Mouse (Mus musculus) thymus, adult 18-20 months (tissue): ENCODE measurements around the gene Pi4kb.
A peak's percentile ranks its signal among the peaks of the same experiment; 100 is the strongest.

ENCODE experiments used
- DNase-seq, 2 experiments: peaks; one replicate each; pipeline ENCODE4 v3.0.0; 2022; ENCODE audit warnings: mixed read lengths in 2 of 2

Gene Pi4kb

DNA sequence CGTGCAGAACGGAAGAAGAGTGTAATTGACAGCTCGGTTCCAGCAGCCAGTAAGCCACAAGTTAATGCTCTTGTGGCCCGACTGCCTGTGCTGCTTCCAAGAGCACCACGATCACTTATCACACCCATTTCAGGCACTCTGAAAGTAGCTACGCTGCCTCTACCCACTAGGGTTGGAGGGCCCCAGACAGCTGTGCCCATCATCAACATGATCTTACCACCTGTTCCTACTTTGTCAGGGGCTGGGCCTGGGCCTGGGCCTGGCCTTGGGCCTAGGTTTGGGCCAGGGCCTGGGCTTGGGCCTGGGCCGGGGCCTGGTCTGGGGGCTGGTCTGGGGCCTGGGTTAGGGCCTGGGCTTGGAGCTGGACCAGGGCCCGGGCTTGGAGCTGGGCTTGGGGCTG, 16.2 kb upstream of the Pi4kb start:
- no peak for DNase-seq

DNA sequence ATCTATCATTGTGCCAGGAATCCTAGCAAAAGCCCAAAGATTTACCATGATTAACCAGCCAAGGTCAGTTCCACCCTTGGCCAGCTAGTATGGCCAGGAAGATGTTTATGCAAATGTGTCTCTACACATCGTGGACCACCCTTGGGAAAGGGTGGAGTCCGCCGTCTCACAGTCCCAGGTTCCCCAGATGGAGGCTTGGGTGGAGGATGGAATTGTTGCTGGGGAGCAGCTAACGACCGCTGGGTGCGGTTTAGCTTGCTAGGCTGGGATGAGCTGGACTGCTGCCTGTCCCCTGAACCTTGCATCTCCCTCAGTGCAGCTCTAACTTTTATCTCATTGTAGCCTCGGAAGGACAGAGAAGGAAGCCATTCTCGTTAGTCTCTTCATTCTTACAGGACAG, 14.7 kb upstream of the Pi4kb start:
- DNase-seq = no peak

DNA sequence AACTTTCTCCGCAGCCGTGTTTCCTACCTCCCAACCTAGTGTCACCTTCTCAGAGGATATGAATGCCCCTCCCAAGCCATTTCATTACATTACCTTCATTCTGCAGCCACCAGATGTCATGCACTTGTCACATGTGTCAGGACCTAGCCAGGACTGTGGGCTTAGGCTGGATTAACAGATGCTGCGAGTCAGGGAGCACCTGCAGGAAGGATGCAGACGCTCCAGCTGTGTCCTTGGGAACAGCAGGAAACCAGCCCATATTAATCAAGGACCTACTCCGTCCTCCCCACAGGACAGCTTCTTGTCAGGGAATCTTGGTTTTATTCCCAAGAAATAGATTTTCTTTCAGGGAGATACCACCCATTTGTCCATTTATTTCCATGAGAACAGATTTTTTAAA, 14.2 kb upstream of the Pi4kb start:
- DNase-seq = no peak

DNA sequence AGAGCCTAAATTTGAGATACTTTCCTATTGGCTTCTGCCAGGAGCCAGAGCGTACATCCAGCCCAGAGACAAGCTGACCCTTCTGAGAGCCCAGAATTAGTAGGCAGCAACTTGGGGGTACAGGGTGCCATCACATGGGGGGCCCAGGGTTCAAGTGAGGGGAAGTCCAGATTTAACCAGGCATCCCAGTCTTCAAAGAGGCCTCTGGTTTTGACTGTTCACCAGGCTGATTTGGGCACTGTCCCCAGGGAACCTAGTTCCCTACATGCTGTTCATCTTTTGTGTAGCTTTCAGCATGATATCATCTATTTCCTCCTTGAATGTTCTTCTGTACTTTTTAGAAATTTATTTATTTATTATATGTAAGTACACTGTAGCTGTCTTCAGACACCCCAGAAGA, 9.5 kb upstream of the Pi4kb start:
- no peak for DNase-seq

DNA sequence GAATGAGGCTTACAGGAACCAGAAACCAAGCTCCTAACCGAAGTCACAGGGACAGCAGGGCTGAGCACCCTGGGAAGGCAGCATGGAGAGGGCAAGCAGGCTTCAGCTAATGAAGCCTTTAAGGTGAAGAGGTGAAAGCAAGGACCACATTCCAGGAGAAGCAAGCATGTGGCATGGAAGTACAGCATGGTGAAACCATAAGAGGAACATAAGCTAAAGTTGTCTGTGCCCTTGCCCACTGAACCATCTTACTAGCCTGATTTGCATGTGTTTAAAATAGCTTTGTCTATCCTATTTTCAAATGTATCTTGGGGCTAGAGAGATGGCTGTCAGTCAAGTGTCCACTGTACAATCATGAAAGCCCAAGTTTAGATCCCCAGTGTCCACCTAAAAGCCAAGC, 8.7 kb upstream of the Pi4kb start:
- DNase-seq = no peak

DNA sequence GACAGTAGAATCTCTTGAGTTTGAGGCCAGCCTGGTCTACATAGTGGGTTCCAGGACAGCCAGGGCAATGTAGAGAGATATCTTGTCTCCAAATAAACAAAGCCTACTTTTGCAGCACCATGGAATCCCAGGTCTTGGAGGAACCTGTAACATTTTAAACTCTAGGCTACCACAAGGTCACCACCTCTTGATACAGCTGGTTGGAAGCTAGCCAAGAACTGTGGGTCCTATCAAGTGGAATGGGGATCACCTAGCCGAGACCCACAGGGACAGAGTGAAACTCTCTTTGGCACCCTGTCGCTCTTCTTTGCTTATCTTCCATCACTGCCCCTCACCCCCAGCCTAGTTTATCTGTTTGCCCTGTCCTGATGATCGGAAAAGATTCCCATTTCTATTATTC, 2.0 kb upstream of the Pi4kb start:
- DNase-seq = no peak

DNA sequence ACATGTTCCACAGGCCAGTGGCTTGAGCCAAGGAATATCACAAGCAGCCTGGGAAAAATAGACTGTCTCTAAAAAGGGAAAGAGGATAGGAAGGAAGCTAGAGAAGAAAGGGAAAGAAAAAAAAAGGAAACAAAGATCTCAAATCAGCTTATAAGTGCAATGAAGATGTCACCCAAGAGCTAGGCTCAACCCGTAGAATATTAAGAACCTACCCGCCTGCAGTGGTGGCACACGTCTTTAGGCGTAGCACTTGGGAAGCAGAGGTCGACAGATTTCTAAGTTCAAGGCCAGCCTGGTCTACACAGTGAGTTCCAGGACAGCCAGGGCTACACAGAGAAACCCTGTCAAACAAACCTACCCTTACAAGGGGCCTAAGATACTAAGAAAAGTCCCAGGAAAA, 911 bp upstream of the Pi4kb start:
- DNase-seq = no peak

DNA sequence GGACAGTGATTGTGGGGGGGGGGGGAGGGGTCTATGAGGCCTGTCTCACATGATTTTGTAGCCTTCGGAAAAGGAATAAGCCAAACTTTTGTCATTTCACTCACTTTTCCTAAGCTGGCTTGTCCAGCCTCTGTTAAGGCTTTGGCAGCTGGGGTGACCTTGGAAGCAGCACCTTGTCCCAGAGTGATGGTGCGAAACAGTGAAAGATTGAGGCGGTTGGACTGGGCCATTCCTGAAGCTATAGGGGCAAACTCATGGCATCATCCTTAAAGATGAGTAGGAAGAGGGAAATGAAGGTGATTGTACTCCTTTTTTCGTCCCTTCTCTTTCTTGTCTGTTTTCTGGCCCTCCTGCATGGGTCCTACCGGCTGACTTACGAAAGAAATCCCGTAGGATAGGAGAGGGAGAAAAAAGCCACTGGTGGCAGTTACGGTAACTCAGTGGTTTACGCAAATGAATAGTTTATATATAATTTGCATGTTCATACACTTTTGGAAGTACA, 454 bp upstream of the Pi4kb start:
- DNase-seq = no peak

DNA sequence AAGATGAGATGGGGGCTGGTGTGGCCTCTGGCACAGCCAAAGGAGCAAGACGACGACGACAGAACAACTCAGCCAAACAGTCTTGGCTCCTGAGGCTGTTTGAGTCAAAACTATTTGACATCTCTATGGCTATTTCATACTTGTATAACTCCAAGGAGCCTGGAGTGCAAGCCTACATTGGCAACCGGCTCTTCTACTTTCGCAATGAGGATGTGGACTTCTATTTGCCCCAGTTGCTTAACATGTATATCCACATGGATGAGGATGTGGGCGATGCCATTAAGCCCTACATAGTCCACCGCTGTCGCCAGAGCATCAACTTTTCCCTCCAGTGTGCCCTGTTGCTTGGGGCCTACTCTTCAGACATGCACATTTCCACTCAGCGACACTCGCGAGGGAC, 9.8 kb downstream of the Pi4kb start:
- DNase-seq = no peak

DNA sequence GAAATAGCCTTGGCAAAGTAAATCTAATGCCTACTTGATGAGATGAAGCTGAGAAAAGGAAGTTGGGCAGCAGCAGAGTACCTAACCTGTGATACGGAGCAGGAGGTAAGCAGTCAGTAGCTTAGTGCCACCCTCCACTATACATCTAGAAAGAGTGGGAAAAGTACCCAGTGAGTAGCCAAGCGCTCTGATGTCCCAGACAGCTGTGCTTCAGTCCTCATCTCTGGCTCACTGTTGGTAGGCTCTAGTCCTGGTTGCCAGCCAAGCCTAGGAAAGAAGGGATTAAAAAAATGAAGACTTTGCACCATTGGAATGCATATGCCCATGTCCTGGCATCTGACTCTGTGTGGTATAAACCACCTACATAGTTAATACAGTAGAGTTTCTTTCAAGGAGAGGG, 11.0 kb downstream of the Pi4kb start:
- no peak for DNase-seq

DNA sequence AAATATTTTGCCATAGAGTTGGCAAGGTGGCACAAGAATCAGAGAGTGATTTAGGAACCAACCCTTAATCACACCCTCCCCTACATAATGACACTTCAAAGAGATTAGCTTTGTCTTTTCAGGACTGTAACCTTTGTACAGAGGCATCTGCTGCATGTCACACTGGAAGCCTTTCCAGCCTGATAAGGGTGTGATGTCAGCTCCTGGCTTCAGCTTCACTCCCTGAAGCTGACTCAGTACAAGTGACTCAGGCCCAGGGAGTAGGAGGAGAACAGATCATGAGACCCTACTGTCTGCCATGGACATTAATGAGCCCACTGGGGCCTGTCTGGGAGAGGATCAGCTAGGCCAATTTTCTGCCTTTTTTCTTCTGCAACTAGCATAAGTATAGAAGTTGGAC, 13.0 kb downstream of the Pi4kb start:
- DNase-seq = no peak

DNA sequence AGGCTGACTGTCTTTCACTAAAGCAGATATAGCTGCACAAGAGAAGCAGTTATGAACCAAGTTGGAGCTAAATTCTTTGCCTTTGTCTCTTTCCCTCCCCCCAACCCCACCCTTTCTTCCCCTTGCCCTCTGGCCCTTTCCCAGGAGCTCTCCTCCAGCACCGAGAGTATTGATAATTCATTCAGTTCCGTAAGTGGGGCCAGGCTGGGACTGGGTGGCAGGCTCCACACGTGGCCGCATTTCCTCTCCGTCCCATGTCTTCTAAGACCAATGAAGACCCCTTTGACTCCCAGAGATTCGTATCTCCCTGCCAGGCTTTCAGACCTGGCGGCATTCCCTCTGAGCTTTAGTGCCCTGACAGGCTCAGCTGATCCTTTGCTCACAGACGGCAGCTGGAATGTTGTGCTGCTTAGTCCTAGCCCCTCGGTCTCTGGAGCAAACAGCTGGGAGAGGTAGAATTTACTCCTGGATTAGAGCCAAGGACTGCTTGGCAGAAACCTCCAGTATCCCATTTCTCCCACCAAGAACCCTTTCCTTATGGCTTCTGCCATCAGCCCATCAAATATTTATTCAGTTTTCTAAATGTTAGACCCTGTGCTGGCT, 14.7 kb downstream of the Pi4kb start:
- DNase-seq = no peak

DNA sequence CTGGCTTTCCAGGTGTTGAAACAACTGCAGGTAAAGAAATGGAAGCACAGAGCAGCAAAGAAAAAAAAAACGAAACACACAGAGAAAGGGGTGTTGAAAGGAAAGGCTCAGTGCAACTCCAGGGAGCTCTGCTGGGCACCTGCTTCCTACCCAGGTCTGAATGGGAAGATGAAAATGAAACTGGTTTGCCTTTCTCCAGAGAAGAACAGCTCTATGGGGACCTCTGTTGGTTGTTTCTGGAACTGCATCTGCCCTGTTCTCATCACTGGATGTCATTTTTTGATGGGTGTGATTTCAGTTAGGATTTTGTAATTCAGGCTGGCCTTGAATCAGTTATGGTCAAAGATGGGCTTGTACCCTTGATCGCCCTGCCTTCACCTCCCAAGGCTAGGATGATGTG, 22.4 kb downstream of the Pi4kb start:
- peak in 1 of 2 experiments; percentile 60 for DNase-seq

DNA sequence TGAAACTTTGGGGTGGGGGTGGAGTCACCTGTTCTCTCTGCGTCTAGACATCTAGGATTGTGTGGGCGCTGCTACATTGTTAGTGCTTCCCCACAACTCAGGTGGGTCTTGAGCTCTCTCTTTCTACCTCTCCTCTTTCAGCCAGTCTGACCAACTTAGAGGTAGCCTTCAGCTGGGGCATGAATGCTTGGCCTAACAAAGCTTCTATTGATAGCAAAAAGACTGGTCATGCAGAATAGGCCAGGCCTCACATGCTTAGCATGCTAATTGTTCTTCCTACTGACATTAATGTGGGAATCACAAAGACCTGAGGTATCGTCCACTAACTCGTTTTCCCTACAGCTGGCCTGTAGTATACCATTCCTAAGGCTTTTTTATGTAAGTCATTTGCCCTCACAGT, 28.0 kb downstream of the Pi4kb start:
- no peak for DNase-seq

DNA sequence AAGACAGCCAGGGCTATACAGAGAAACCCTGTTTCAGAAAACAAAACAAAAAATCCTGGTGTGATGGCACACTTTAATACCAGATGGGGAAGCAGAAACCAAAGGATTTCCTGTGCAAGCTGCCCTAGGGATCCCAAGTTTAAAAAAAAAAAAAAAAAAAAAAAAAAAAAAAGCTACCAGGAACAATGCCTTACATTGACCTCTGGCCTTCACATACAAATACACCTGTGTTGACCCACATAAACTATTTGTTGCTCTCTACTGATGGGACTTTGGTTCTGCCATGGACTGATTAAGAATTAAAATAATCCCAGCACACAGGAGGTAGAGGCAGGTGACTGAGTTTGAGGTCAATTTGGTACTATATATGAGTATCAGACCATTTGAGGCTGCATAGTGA, 28.7 kb downstream of the Pi4kb start:
- no peak for DNase-seq

DNA sequence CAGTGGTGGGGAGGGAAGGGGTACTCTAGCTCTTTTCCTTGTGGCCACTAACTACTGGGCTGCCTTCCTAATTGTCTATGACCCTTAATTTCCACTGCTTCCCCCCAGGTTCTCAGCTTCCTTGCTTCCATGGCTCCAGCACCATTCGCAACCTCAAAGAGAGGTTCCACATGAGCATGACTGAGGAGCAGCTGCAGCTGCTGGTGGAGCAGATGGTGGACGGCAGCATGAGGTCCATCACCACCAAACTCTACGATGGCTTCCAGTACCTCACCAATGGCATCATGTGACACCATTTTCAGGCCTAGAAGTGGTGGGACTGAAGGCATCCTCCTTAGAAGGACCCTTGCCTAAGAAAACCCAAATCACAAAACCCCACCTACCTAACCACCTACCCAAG, 31.1 kb downstream of the Pi4kb start:
- no peak for DNase-seq

DNA sequence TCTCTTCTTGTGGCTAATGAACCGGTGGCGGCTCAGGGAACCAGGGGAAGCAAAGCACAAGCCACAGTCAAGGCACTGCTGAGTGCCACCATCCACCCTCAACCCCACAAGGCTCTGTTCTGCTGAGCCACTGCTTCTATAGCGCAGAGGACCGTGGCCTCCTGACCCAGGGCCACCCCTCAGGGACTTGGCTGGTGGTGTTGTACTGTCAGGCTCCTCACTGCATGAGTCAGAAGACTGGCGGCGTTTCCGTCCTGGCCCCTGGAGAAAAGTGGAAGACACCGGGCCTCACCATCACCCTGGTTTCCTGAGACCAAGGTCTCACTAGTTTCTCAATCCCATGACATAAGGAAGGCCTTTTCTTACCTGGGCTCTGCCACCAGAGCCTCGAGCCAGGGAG, 33.2 kb downstream of the Pi4kb start:
- DNase-seq = no peak

DNA sequence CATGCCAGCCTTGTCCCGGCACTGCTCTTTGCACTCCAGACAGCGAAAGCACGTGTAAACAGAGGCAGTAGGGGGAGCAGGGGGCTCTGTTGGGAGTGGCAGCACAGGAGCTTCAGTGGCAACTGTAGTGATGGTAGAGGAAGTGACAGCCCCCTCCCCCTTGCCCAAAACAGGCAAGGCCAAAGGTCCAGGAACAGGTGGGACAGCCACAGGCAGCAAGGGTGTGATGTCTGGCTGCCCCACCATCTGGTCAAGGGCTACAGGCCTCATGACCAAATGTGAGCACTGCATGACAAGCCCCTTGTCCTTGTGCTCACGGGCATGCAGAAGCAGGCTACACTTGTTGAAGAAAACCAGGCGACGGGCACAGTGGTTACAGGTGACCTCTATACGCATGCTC, 35.9 kb downstream of the Pi4kb start:
- no peak for DNase-seq

DNA sequence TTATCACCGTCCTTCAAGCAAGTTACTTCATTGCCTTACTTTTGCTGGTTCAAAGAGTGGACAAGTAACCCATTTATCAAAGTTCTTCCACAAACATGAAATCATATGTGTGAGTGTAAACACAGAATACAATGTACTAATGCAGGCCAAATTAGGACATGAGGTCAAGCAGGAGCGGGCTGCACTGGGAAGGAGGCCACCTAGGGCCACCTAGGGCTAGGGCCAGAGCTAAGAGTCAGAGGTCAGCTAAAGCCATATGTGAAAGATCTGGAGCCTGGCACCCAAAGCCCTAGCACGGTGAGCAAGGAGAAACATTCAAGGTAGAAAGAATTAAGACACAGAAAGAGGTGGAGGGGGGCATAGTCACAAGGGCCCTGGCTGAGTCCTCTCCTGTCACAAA, 38.5 kb downstream of the Pi4kb start:
- no peak for DNase-seq

DNA sequence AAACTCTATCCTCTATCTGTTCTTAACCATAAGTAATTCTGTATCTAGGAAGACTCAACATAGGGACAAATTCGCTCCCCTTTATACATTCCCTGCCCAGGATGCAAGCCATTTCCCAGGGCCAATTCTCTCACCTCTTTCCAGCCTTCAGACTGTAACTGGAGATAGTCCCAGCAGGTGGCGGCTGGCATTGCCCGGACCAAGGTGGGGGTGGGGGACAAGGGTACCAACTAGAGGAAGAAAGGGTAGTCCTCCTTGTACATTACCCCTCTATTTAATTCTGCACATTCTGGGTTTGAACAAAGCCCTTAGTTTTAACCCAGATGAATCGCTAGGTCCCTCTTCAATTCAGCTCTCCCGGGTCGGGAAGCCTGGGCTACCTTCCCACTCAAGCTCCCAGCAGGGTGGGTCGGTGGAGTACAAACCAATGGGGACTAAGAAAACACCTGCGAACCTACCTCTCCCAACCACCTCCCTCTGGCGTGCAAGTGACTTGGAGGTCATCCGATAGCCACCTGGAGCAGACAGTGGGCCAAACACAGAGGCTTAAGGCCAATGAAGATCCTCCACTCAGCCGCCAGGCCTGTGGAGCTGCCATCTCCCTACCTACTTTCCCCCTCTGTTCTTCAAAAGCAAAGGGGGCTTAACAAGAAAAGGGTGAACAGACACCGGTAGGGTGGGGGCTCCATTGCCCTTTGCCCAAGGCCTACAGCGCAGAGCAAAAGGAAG, 39.3 kb downstream of the Pi4kb start:
- DNase-seq = peak in 1 of 2 experiments; percentile 28

DNA sequence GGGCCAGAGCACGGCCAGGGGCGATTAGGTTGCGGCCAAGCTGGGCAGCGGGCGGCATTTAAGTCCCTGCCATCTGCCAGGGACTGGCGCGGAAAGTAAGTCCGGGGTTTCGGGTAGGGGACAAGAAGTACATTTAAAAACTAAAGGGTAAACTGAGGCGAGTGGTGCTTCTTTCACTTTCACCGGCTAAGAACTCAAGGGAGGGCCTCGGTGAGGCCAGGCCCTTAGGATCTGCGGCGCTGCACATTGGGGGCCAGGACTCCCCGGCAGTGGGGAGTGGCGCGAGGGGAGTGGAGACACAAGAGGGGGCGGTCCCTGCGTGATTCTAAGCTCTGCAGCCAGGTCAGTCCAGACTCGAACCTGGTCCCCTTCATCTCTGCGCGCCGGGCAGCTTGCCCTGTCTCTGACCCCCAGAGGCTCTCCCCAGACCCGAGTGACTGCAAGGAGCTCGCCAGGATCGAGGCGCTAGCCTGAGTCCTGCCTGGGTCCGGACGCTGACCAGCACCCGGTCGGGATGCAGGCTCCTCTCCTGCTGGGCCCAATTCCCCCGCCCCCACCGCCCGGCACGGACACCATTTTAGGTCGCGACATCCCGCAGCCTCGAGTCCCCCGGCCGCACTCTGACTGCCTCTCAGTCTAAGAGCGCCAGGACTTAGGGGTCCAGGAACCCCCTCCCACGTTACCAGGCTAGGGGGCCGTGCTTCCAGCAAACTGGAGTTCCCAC, 40.1 kb downstream of the Pi4kb start:
- DNase-seq = peak; percentile 59 to 65

DNA sequence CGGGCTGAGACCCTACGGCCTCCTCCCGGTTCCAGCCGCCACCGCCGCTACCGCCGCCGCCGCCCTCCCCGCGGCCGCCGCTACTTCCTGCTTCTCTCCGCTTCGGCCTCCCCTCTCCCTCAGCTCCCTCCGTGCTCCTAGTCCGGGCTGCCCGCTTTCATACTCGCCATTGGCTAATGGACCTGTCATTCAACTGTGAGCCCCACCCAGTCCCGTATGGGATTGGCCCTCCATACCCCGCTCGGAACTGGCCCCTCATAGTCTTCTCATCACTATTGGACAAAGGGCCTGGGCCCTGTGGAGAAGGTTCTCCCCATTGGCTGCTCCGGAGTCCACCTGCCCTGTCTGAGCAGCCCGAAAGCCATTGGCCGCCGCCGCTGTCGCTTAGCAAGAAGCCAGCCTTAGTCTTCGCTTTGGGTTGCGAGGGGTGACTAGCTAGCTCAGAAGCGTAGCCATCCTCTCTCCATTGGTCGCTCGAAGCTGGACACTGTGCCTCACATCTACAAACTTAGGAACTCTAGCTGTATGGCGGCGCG, 40.9 kb downstream of the Pi4kb start, which contains the start of gene Zfp687:
Zfp687 (minus strand) TSS at position 112 of the 536 bp plus-strand sequence.
- DNase-seq = peak; percentile 98 to 100

DNA sequence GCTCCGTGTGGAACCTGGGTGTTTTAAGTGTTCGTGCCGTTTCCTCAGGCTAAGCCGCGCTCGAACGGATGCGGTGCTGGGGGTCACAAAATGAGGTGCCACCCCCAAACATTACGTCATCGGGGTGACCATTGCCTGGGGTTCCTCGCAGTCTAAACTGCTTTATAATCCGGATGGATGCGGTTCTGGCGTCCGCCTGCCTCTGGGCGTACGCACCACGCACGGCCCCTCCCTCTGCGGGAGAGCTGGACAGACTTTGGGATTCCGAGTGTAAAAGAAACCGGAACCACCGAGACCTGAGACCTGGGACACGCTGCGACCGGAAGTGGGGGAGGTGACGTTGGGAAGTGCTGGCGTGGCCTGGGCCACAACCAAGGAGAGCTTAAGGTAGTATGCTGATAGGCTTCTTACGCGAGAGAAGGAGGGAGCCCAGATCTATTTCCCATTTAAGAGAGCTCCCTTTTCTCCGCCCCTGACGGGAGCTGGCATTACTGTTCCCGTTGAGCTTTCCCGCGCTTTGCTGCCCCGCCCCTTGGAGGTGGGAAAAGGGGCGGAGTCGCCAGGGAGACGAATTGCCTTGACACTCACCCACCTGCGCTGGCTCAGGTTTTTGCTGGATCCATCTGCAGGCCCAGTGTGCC, 41.5 kb downstream of the Pi4kb start:
- peak; percentile 88 to 93 for DNase-seq
